Mouse (Mus musculus) liver, postnatal 0 days (tissue): ENCODE measurements around the gene Tut1.
A peak's percentile ranks its signal among the peaks of the same experiment; 100 is the strongest.

Experiments
- CTCF ChIP-seq: sonication (generic); IDR thresholded peaks from 2 replicates; pipeline ENCODE4 v1.5.1; 2016; ENCODE audit warnings: antibody characterized with exemption, low read depth
- EP300 ChIP-seq: IDR thresholded peaks from 2 replicates; pipeline ENCODE4 v1.6.1; 2016; ENCODE audit warnings: antibody characterized with exemption, low read depth, mild to moderate bottlenecking

GRCm38 (mm10) chr19:8929224-8930088 lies 24.2 kb upstream of the Tut1 start, which contains the start of the genes Rom1 and Eml3:
- TF ChIP-seq CTCF = peak; percentile 70
- TF ChIP-seq EP300 = no peak
